Mouse (Mus musculus): ENCODE results near the gene Pacs1.
"Not testable (repeated sequence)": the region's sequence is repeated elsewhere in the genome, so short reads cannot be mapped to it uniquely, and the experiment has no call there.

The Pacs1 gene

GRCm38 (mm10) chr19:5267015-5267414 lies 5.9 kb downstream of the Pacs1 start:
- no peak for DNase-seq

DNA sequence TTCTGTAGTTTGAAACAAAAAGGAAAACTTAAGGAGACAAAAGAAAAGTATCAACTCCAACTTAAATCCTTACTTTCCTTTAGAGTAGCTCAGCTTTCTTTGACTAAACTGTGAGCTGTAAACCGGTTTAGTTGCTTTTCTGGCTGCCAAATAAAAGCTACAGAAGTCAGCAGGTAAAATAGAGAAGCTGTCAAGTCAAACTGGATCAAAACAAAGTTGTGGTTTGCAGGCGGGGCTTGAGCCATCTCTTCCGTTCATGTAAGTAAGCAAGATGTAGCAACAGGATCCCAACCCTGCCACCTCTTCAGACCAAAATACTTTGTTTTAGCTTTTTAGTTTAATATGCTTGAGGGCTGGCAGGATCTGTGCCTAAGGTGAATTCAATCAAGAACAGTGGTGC lies 15.8 kb downstream of the Pacs1 start:
- DNase-seq: no peak

- not testable (repeated sequence) for DNase-seq
Measured at GRCm38 (mm10) chr19:5236981-5237380, 35.9 kb downstream of the Pacs1 start.

DNA sequence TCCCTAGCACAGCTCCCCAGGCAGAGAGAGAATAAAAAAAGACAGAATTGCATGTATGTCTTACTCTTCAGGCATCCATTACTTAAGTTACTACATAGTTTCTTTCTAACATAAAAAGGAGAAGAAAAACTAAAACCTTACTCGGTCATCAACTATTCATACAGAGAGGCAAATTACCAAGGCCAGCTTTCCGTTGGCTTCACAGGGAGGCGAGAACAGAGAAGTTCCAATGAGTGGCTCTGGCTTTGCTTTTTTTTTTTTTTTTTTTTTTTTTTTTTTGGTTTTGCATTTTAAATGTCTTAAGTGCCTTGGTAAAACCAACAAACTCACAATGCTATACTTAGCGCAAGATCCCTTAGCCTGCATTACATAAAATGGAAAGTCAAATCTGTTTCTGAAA lies 40.2 kb downstream of the Pacs1 start:
- DNase-seq: no peak

DNA sequence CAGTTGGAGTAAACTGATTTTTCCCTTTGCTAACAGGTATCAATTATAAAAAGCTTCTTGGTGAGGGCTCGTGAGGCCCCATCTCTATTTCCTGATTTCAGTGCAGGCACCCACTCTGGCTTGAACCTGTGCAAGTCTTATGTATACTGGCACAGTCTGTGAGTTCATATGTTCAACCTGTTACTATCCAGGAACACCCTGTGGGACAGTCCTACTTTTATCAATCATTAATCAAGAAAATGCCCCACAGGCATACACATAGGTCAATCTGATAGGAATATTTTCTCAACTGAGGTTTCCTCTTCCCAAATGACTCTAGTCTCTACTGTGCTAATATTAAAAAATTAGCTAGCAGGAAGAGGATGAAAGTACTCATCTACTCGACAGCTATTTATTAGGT lies 42.8 kb downstream of the Pacs1 start:
- DNase-seq: no peak

DNA sequence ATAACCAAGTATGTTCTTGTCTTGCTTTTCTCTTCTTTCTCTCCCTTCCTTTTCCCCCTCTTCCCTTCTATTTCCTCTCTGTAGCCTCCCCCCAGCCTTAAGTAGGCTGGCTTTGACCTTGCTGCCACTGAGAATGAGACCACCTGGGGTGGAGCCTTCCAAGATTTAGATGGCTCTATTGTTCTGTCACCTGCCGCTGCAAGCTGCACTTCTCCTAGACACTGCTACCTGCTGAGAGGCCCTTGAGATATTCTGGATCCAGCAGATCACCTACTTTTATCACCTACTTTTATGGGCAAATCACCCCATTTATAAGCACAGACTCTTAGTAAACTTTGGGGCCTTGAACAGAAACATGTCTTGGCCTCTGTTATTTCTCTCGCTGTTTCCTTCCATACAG lies 48.3 kb downstream of the Pacs1 start:
- no peak for DNase-seq

- no peak for DNase-seq
Measured at GRCm38 (mm10) chr19:5224077-5224476, 48.8 kb downstream of the Pacs1 start.

- no peak for DNase-seq
Measured at GRCm38 (mm10) chr19:5221926-5222325, 51.0 kb downstream of the Pacs1 start.

DNA sequence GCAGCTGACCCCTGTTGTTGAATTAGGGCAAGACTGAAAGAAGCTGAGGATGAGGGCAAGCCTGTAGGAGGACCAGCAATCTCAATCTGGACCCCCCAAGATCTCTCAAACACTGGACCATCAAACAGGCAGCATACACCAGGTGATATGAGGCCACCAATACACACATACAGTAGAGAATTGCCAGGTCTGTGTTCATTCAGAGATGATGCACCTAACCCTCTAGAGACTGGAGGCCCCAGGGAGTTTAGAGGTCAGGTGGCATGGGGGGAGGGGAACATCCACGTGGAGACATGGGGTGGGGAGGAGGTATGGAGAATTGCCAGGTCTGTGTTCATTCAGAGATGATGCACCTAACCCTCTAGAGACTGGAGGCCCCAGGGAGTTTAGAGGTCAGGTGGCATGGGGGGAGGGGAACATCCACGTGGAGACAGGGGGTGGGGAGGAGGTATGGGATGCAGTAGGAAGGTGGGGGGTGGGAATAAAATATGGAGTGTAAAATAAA lies 51.6 kb downstream of the Pacs1 start:
- not testable (repeated sequence) for DNase-seq

DNA sequence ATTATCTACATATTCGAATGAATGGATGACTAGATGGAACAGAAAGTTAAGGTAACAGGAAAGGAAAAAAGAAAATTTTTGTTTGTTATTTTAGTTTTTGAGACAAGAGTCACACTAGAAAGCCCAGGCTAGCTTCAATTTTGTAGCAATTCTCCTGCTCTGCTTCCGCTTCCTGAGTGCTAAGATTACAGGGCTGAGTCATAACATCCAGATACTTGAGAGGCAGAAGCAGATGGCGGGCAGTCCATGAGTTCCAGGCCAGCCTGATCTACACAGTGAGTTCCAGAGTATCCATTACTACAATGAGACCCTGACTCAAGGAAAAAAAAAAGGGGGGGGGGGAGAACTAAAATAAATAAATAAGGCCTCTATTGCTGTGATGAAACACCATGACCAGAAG lies 52.5 kb downstream of the Pacs1 start:
- no peak for DNase-seq

GRCm38 (mm10) chr19:5201691-5202090 lies 71.2 kb downstream of the Pacs1 start:
- no peak for DNase-seq

- not testable (repeated sequence) for DNase-seq
Measured at GRCm38 (mm10) chr19:5200617-5201016, 72.3 kb downstream of the Pacs1 start.

DNA sequence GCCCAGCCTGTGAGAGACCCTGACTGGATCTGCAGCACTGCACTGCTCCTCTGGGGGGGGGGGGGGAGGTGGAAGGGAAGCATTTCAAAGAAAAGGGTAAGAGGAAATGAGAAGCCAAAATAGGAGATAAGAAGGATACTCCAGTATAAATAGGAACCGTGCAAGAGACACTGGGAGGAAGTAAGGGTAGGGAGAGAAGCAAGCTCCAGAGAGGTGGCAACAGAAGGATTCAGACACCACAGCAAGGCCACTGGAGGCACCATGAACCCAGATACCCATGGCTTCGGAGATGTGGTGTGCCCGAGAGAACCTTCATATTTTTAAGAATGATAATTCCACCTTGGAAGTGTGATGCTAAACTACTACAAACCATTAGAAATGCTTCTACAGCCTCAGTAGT lies 74.4 kb downstream of the Pacs1 start:
- DNase-seq: no peak

DNA sequence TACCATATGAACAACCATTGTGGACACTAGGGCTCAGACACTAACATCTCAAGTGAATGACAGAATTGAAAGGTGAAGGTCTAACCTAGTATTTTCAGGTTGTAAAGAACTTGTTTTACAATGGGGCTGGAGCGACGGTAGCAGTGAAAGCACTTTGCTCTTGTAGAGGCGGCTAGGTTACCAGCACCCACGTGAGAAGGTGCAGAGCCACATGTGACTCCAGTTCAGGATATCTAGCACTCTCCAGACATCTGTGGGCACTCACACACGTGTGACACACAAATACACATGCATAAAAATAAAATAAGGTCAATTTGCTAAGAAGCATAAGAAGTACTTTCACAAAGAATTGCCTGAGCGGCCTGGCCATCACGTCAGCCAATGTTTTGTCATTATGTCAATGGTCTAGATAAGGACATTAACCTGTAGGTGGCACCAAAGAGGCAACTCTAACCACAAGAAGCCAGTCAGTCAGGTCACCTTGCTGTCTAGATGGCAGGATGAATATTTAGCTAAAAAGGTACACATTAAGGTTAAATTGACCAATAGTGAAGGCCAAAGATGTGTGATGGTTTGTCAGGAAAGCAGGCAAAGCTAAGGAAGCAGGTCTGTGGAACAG lies 77.4 kb downstream of the Pacs1 start:
- peak; percentile 74 to 79 for DNase-seq

DNA sequence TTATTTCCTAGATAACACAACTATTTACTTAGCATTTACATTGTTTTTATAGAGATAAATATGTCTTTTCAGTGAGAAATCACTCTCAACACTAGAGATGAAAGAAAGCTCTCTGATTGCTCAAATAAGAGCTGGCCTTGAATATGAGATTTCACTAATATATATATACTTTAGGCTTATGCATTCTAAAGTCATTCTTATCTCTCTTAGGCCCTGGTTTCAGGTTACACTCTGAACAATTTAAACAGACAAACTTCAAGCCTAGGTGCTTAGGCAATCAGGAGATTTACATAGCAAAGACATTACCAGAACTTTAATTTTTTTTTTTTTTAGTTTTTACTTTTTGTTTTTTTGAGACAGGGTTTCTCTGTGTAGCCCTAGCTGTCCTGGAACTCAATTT lies 80.5 kb downstream of the Pacs1 start:
- DNase-seq: no peak

- no peak for DNase-seq
Measured at GRCm38 (mm10) chr19:5187439-5187838, 85.5 kb downstream of the Pacs1 start.

- peak; percentile 7 to 14 for DNase-seq
Measured at GRCm38 (mm10) chr19:5181926-5182325, 91.0 kb downstream of the Pacs1 start.

GRCm38 (mm10) chr19:5178631-5179030 lies 94.3 kb downstream of the Pacs1 start:
- no peak for DNase-seq

- no peak for DNase-seq
Measured at GRCm38 (mm10) chr19:5170430-5170829, 102.5 kb downstream of the Pacs1 start.

DNA sequence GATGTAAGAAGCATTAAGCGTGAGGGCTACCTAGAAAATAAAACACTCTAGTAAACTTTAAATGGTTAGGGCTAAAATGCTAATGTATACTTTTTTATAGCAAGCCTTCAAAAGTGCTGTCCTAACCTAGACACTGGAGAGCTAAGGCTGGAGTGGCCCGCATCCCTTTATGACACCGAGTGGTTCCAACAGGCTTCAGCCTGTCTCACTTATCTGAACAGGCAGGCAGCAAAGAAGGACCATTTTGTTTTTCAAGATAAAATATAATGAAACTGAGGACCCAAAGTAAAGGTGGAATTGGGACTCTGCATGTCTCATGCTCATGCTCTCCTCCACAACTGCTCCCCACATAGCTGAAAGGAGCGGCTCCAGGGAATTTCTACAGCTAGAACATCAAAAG lies 105.4 kb downstream of the Pacs1 start:
- DNase-seq: no peak

DNA sequence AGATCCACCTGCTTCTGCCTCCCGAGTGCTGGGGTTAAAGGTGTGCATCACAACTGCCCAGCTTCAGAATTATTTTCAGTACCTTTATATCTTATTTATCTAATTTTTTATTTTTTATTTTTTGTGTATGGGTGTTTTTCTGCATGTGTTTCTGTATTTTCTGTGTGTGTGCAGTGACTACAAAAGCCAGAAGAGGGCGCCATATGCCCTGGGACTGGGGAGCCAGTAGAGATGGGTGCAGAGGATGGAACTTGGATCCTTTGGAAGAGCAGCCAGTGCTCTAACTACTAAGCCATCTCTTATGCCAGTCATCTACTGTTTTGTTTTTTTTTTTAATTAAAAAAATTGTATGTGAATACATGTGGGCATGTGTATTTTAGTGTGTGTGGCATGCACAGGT lies 108.5 kb downstream of the Pacs1 start:
- DNase-seq: peak; percentile 21 to 62

GRCm38 (mm10) chr19:5161913-5162312 lies 111.0 kb downstream of the Pacs1 start:
- DNase-seq: no peak

GRCm38 (mm10) chr19:5152261-5152660 lies 120.7 kb downstream of the Pacs1 start:
- DNase-seq: peak in 1 of 2 experiments; percentile 18

GRCm38 (mm10) chr19:5151741-5152140 lies 121.2 kb downstream of the Pacs1 start:
- DNase-seq: no peak

GRCm38 (mm10) chr19:5151331-5151730 lies 121.6 kb downstream of the Pacs1 start:
- DNase-seq: peak; percentile 91 to 92

All from cerebellum, postnatal 14 days (tissue).